Mouse (Mus musculus): ENCODE measurements around the gene Olfr1200. TPM values are rescaled to one million over a fixed set of nuclear protein-coding genes. Genes with fewer than 3 reads are reported as not detected.

Gene Olfr1200
- not detected in 2 replicates for polyA plus RNA-seq (2012; rRNA removed)

GRCm38 (mm10) chr2:88770388-88770787 lies at the start of gene Olfr1200:
Gene Olfr1200 (minus strand): TSS chr2:88770488.

GRCm38 (mm10) chr2:88814196-88814595 lies 43.9 kb upstream of the Olfr1200 start, which contains the start of gene Olfr1202:
Gene Olfr1202 (plus strand): TSS chr2:88814496.

GRCm38 (mm10) chr2:88792736-88793135 lies 22.4 kb upstream of the Olfr1200 start, which contains the start of gene Olfr1201:
Gene Olfr1201 (plus strand): TSS chr2:88793036.

GRCm38 (mm10) chr2:88760369-88760768 lies 9.9 kb downstream of the Olfr1200 start, which contains the start of gene Olfr1199:
Gene Olfr1199 (minus strand): TSS chr2:88760469.

GRCm38 (mm10) chr2:88751270-88751669 lies 19.0 kb downstream of the Olfr1200 start, which contains the start of gene Olfr1198:
Gene Olfr1198 (minus strand): TSS chr2:88751370.

GRCm38 (mm10) chr2:88732266-88732665 lies 38.0 kb downstream of the Olfr1200 start, which contains the start of gene Olfr1197:
Gene Olfr1197 (minus strand): TSS chr2:88732366.

Other genes with a start within 250 kb of the Olfr1200 start
- gene Olfr1188, start 213.6 kb downstream of the Olfr1200 start, polyA plus RNA-seq (2012; rRNA removed), result not detected in 2 replicates
- not detected in 2 replicates for gene Olfr1189, start 184.0 kb downstream of the Olfr1200 start, polyA plus RNA-seq (2012; rRNA removed)
- not detected in 2 replicates for gene Olfr1191-ps1, start 129.9 kb downstream of the Olfr1200 start, polyA plus RNA-seq (2012; rRNA removed)
- gene Olfr1192-ps1, start 122.0 kb downstream of the Olfr1200 start, polyA plus RNA-seq (2012; rRNA removed), result not detected in 2 replicates
- gene Olfr1193, start 94.9 kb downstream of the Olfr1200 start, polyA plus RNA-seq (2012; rRNA removed), result not detected in 2 replicates
- not detected in 2 replicates for gene Olfr1195, start 81.3 kb downstream of the Olfr1200 start, polyA plus RNA-seq (2012; rRNA removed)
- not detected in 2 replicates for gene Olfr1196, start 65.9 kb downstream of the Olfr1200 start, polyA plus RNA-seq (2012; rRNA removed)
- gene Olfr1197, start 38.1 kb downstream of the Olfr1200 start, polyA plus RNA-seq (2012; rRNA removed), result not detected in 2 replicates
- gene Olfr1198, start 19.1 kb downstream of the Olfr1200 start, polyA plus RNA-seq (2012; rRNA removed), result not detected in 2 replicates
- not detected in 2 replicates for gene Olfr1199, start 10.0 kb downstream of the Olfr1200 start, polyA plus RNA-seq (2012; rRNA removed)
- gene Olfr1201, start 22.5 kb upstream of the Olfr1200 start, polyA plus RNA-seq (2012; rRNA removed), result not detected in 2 replicates
- gene Olfr1202, start 44.0 kb upstream of the Olfr1200 start, polyA plus RNA-seq (2012; rRNA removed), result not detected in 2 replicates
- gene Olfr1205, start 59.2 kb upstream of the Olfr1200 start, polyA plus RNA-seq (2012; rRNA removed), result not detected in 2 replicates
- gene Olfr1204, start 78.8 kb upstream of the Olfr1200 start, polyA plus RNA-seq (2012; rRNA removed), result not detected in 2 replicates
- not detected in 2 replicates for gene Olfr1206, start 92.7 kb upstream of the Olfr1200 start, polyA plus RNA-seq (2012; rRNA removed)
- not detected in 2 replicates for gene Olfr1208, start 131.8 kb upstream of the Olfr1200 start, polyA plus RNA-seq (2012; rRNA removed)
- gene Olfr1209, start 144.7 kb upstream of the Olfr1200 start, polyA plus RNA-seq (2012; rRNA removed), result not detected in 2 replicates
- not detected in 2 replicates for gene Olfr1211, start 167.6 kb upstream of the Olfr1200 start, polyA plus RNA-seq (2012; rRNA removed)
- not detected in 2 replicates for gene Olfr1212, start 183.5 kb upstream of the Olfr1200 start, polyA plus RNA-seq (2012; rRNA removed)
- not detected in 2 replicates for gene Gm13762, start 209.8 kb upstream of the Olfr1200 start, polyA plus RNA-seq (2012; rRNA removed)
- not detected in 2 replicates for gene Olfr1214, start 222.2 kb upstream of the Olfr1200 start, polyA plus RNA-seq (2012; rRNA removed)
- gene Olfr1215, start 236.5 kb upstream of the Olfr1200 start, polyA plus RNA-seq (2012; rRNA removed), result not detected in 2 replicates
- gene Olfr1216, start 247.9 kb upstream of the Olfr1200 start, polyA plus RNA-seq (2012; rRNA removed), result not detected in 2 replicates